Mouse (Mus musculus) heart, adult 2 months (tissue): ENCODE results near the gene Ppil4. TPM values are rescaled to one million over a fixed set of nuclear protein-coding genes. Genes with fewer than 3 reads are reported as not detected.

Experiments
- DNase-seq, 2 experiments: peaks; one replicate each; pipeline ENCODE4 v3.0.0; 2021
- H3K27ac ChIP-seq: fragments of 200-600 bp; 2 replicates; pipeline ENCODE4 v1.8.1; 2022
- H3K27me3 ChIP-seq: fragments of 200-500 bp; 2 replicates; pipeline ENCODE4 v1.6.1; 2012; ENCODE audit warnings: mild to moderate bottlenecking, low read length, inconsistent platforms, mixed read lengths; ENCODE audit not compliant: control insufficient read depth, insufficient read depth
- H3K36me3 ChIP-seq: fragments of 200-500 bp; 2 replicates; pipeline ENCODE4 v1.6.1; 2012; ENCODE audit warnings: low read length, inconsistent platforms; ENCODE audit not compliant: control insufficient read depth, insufficient read depth
- H3K4me1 ChIP-seq: fragments of 200-500 bp; 2 replicates; pipeline ENCODE4 v1.6.1; 2011; ENCODE audit warnings: low read length; ENCODE audit not compliant: control insufficient read depth, insufficient read depth
- H3K4me3 ChIP-seq: fragments of 200-600 bp; 2 replicates; pipeline ENCODE4 v1.8.1; 2022
- H3K79me2 ChIP-seq: fragments of 200-500 bp; replicated peaks from 2 replicates; pipeline ENCODE4 v1.6.1; 2012; ENCODE audit warnings: mild to moderate bottlenecking, inconsistent platforms, low read length, moderate library complexity, mixed read lengths; ENCODE audit not compliant: control insufficient read depth, insufficient read depth
- H3K9ac ChIP-seq: fragments of 200-500 bp; 2 replicates; pipeline ENCODE4 v1.6.1; 2012; ENCODE audit warnings: low read depth, mild to moderate bottlenecking, control low read depth, inconsistent platforms, low read length, mixed read lengths
- CTCF ChIP-seq: fragments of 200-600 bp; IDR thresholded peaks from 2 replicates; pipeline ENCODE4 v1.8.1; 2022; ENCODE audit warnings: antibody characterized with exemption, mild to moderate bottlenecking, moderate library complexity
- EP300 ChIP-seq: fragments of 200-500 bp; IDR thresholded peaks from 2 replicates; pipeline ENCODE4 v1.6.1; 2011; ENCODE audit warnings: low read depth, low read length, control low read depth; ENCODE audit not compliant: insufficient read depth
- POLR2A ChIP-seq: fragments of 200-500 bp; IDR thresholded peaks from 2 replicates; pipeline ENCODE4 v1.6.1; 2011; ENCODE audit warnings: mild to moderate bottlenecking, low read depth, low read length, control low read depth; ENCODE audit not compliant: insufficient read depth
- WGBS: fragments of 180-500 bp; shearing (Covaris S2); methylation state at CpG from one replicate; pipeline ENCODE4 v1.1.7; 2018; 5-methylcytosine and 5-hydroxymethylcytosine counted together
- intact Hi-C: fragments of 180-260 bp; cut with DNase I; formaldehyde crosslinking; loops from one replicate; pipeline ENCODE4 v1.15.1; 2025
- polyA plus RNA-seq: library from polyadenylated mRNA; depleted of rRNA; stranded (reverse); fragments of >200 nt; gene quantifications from 2 replicates; pipeline ENCODE4 v1.2.3, GENCODE M21; 2012
- total RNA-seq, 2 experiments: library from RNA; stranded (reverse); gene quantifications; 2 replicates each; pipeline ENCODE4 v1.2.3; 2021

Ppil4 gene
- total and polyA plus RNA-seq, 3 experiments, result 5.3 to 15.3 (median 14.8) TPM

DNA sequence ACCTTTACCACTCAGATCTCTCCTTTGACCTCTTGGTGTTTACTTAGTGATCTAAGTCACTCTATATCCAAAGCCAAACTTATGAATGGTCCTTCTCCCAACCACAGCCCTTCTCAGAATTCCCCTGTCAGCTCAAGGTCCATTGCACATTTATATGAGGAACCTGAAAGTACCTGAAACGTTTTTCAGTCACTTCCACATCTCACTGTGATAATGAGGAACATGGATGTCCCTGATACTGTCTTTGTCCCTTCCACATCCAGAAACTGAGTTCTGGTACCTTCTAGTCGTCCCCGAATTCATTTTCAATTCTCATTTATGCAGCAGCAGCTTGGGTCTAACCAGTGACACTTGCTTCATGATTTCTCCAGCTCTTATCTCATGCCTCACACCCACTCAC lies 59.2 kb downstream of the Ppil4 start:
- no peak for DNase-seq
- Histone ChIP-seq H3K27me3 (no peaks in the 10 kb centered on the region), H3K27ac (no peak overlapping the region), H3K36me3 (no peaks in the 10 kb centered on the region), H3K9ac (no peak overlapping the region), H3K4me3 (no peak overlapping the region), H3K4me1 (no peaks in the 10 kb centered on the region), H3K79me2 (no peaks in the 10 kb centered on the region)
- WGBS, result 62% methylated on average over 3 of the region's 3 CpGs
- intact Hi-C loops, result no loop called here
- no peak for TF ChIP-seq CTCF
- TF ChIP-seq POLR2A, result no peak
- no peak for TF ChIP-seq EP300

DNA sequence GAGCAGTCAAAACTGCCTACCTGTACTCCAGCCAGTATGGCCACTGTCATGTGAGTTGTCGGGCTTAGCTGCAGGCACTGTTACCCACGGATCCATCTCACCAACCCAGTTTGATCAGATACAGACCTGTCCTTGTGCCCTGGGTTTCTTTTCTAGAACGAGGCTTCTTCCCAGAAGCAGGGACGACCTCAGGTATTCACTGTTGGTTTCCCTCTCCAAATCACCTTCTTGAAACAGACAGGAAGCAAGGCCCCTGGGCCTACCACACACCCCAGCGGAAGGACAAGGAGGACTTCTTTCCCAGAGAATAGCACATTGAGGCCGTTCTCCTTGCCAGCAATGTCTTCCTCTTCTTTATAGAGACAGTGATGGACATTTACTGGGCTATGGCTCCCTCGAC lies 67.8 kb downstream of the Ppil4 start:
- TF ChIP-seq CTCF, result no peak
- no peak for TF ChIP-seq POLR2A
- no peak for TF ChIP-seq EP300
- intact Hi-C loops, result no loop called here
- DNase-seq, result no peak
- Histone ChIP-seq H3K36me3 (no peaks in the 10 kb centered on the region), H3K4me1 (no peaks in the 10 kb centered on the region), H3K9ac (no peak overlapping the region), H3K27me3 (no peaks in the 10 kb centered on the region), H3K27ac (no peak overlapping the region), H3K79me2 (no peaks in the 10 kb centered on the region), H3K4me3 (no peak overlapping the region)
- 79% methylated on average over 7 of the region's 7 CpGs for WGBS

- Histone ChIP-seq H3K27ac (no peak overlapping the region), H3K4me3 (no peak overlapping the region), H3K9ac (no peak overlapping the region), H3K79me2 (no peaks in the 10 kb centered on the region), H3K36me3 (no peaks in the 10 kb centered on the region), H3K27me3 (no peaks in the 10 kb centered on the region), H3K4me1 (no peaks in the 10 kb centered on the region)
- no peak for DNase-seq
- WGBS, result 79% methylated on average over 14 of the region's 14 CpGs
- intact Hi-C loops, result no loop called here
- TF ChIP-seq POLR2A, result no peak
- TF ChIP-seq EP300, result no peak
- no peak for TF ChIP-seq CTCF
Measured at GRCm38 (mm10) chr10:7861259-7861936, 68.7 kb downstream of the Ppil4 start.

DNA sequence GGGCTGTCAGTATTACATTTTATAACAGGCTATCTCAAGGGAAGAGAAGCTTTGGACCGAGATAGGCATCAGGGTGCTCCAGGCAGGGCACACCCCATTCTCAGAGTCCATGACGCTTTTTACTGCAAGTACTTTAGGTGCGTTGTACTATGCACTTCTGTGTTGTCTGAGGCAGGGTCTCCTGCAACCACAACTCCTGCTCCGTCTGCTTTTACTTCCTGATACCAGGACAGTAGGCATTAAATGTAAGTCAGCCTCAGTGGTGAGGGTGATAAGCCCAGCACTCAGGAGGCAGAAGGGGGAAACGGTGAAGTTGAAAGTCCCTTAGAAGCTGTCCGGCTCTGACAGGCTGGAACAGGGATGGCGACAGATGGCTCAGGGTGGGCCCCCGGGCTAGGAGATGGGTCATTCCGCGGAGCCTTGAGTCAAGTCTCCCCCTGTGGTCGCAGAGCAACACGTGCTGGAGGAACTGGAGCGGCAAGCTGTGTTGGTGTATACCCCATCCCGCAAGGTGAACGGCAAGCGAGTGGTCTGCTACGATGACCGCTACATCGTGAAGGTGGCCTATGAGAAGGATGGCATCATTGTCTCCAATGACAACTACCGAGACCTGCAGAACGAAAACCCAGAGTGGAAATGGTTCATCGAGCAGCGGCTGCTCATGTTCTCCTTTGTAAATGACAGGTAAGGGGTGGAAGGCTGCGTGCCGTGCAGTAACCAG lies 69.4 kb downstream of the Ppil4 start:
- WGBS, result 91% methylated on average over 25 of the region's 25 CpGs
- Histone ChIP-seq H3K36me3 (no peaks in the 10 kb centered on the region), H3K4me1 (no peaks in the 10 kb centered on the region), H3K27ac (no peak overlapping the region), H3K4me3 (no peak overlapping the region), H3K79me2 (no peaks in the 10 kb centered on the region), H3K27me3 (0 out of 2 replicates have a peak, but pooled peaks cover under 1% of the 10 kb centered on the region), H3K9ac (no peak overlapping the region)
- no peak for TF ChIP-seq CTCF
- TF ChIP-seq POLR2A, result no peak
- no peak for TF ChIP-seq EP300
- DNase-seq, result no peak
- intact Hi-C loops, result no loop called here

GRCm38 (mm10) chr10:7863411-7863810 lies 70.7 kb downstream of the Ppil4 start:
- H3K9ac ChIP-seq, result no peak overlapping the region
- TF ChIP-seq POLR2A (no peak), EP300 (no peak), CTCF (no peak)
- H3K36me3 ChIP-seq, result no peaks in the 10 kb centered on the region
- WGBS, result 92% methylated on average over 6 of the region's 6 CpGs
- H3K27me3 ChIP-seq, result 0 out of 2 replicates have a peak, but pooled peaks cover 1% of the 10 kb centered on the region
- no peaks in the 10 kb centered on the region for H3K4me1 ChIP-seq
- no peaks in the 10 kb centered on the region for H3K79me2 ChIP-seq
- intact Hi-C loops, result no loop called here
- H3K27ac ChIP-seq, result no peak overlapping the region
- H3K4me3 ChIP-seq, result no peak overlapping the region
- DNase-seq, result no peak

- DNase-seq, result peak in 1 of 2 experiments; percentile 20
- 41% methylated on average over 6 of the region's 6 CpGs for WGBS
- Histone ChIP-seq H3K27me3 (0 out of 2 replicates have a peak, but pooled peaks cover 1% of the 10 kb centered on the region), H3K4me3 (no peak overlapping the region), H3K36me3 (no peaks in the 10 kb centered on the region), H3K27ac (no peak overlapping the region), H3K79me2 (no peaks in the 10 kb centered on the region), H3K4me1 (no peaks in the 10 kb centered on the region), H3K9ac (no peak overlapping the region)
- intact Hi-C loops, result no loop called here
- TF ChIP-seq CTCF (no peak), POLR2A (no peak), EP300 (no peak)
Measured at GRCm38 (mm10) chr10:7864184-7864583, 71.5 kb downstream of the Ppil4 start.
